Mouse (Mus musculus) forebrain, embryonic 15.5 days (tissue): ENCODE data around the gene Vps13c. TPM values are rescaled to one million over a fixed set of nuclear protein-coding genes. Genes with fewer than 3 reads are reported as not detected.

Source experiments
- ATAC-seq: fragments of 200-750 bp; cut with Nextera tagmentation; replicated peaks from 2 replicates; pipeline ENCODE4 v1.8.0; 2017; ENCODE audit warnings: mild to moderate bottlenecking, moderate TSS enrichment, moderate library complexity
- H3K27ac ChIP-seq: fragments of 300-500 bp; sonication (generic); replicated peaks from 2 replicates; pipeline ENCODE4 v1.5.1; 2015; ENCODE audit warnings: mild to moderate bottlenecking, inconsistent platforms
- H3K27me3 ChIP-seq: fragments of 300-500 bp; sonication (generic); 2 replicates; pipeline ENCODE4 v1.6.1; 2015; ENCODE audit warnings: inconsistent platforms
- H3K36me3 ChIP-seq: fragments of 300-500 bp; sonication (generic); 2 replicates; pipeline ENCODE4 v1.6.1; 2015; ENCODE audit warnings: mild to moderate bottlenecking, inconsistent platforms
- H3K4me1 ChIP-seq: fragments of 300-500 bp; sonication (generic); 2 replicates; pipeline ENCODE4 v1.6.1; 2015; ENCODE audit warnings: inconsistent platforms
- H3K4me2 ChIP-seq: fragments of 300-500 bp; sonication (generic); replicated peaks from 2 replicates; pipeline ENCODE4 v1.6.1; 2015; ENCODE audit warnings: mild to moderate bottlenecking, inconsistent platforms
- H3K4me3 ChIP-seq: fragments of 300-500 bp; sonication (generic); 2 replicates; pipeline ENCODE4 v1.5.1; 2015; ENCODE audit warnings: mild to moderate bottlenecking, inconsistent platforms
- H3K9ac ChIP-seq: fragments of 300-500 bp; sonication (generic); replicated peaks from 2 replicates; pipeline ENCODE4 v1.6.1; 2015; ENCODE audit warnings: mild to moderate bottlenecking, inconsistent platforms
- H3K9me3 ChIP-seq: fragments of 300-500 bp; sonication (generic); 2 replicates; pipeline ENCODE4 v1.6.1; 2016; ENCODE audit warnings: inconsistent platforms
- WGBS: fragments of 180-500 bp; shearing (Covaris S2); methylation state at CpG from one replicate; pipeline ENCODE4 v1.1.7; 2015; ENCODE audit warnings: mixed read lengths; 5-methylcytosine and 5-hydroxymethylcytosine counted together
- polyA plus RNA-seq: library from polyadenylated mRNA; unstranded; fragments of >200 nt; fragmentation: Nextera tagmentation; extraction: Ambion mirVana; gene quantifications from 2 replicates; pipeline ENCODE4 v1.2.1, GENCODE M21; 2015

The Vps13c gene
- polyA plus RNA-seq, 1 experiment from 2014 or later: 7.8 TPM

GRCm38 (mm10) chr9:67973451-67973850 is 133.3 kb downstream of the Vps13c start:
- peak; percentile 48; the same call in 1 of the 2 replicates for ATAC-seq

GRCm38 (mm10) chr9:67975491-67975890 is 135.3 kb downstream of the Vps13c start:
- H3K9ac ChIP-seq: no peak overlapping the region
- H3K4me1 ChIP-seq: no peaks in the 10 kb centered on the region
- H3K27me3 ChIP-seq: no peaks in the 10 kb centered on the region
- no peak overlapping the region for H3K4me2 ChIP-seq
- H3K36me3 ChIP-seq: peaks cover 8% of the 10 kb centered on the region
- H3K27ac ChIP-seq: no peak overlapping the region
- no peak for ATAC-seq
- H3K9me3 ChIP-seq: no peaks in the 10 kb centered on the region
- WGBS: 92% methylated on average over 9 of the region's 9 CpGs
- no peak overlapping the region for H3K4me3 ChIP-seq

More at GRCm38 (mm10) chr9:67973451-67973850, 133.3 kb downstream of the Vps13c start:
- Histone ChIP-seq H3K9ac (no peak overlapping the region), H3K9me3 (no peaks in the 10 kb centered on the region), H3K27ac (no peak overlapping the region), H3K4me3 (no peak overlapping the region), H3K4me1 (no peaks in the 10 kb centered on the region), H3K4me2 (no peak overlapping the region), H3K36me3 (peaks cover 8% of the 10 kb centered on the region), H3K27me3 (no peaks in the 10 kb centered on the region)
- 37% methylated on average over 6 of the region's 6 CpGs for WGBS

DNA sequence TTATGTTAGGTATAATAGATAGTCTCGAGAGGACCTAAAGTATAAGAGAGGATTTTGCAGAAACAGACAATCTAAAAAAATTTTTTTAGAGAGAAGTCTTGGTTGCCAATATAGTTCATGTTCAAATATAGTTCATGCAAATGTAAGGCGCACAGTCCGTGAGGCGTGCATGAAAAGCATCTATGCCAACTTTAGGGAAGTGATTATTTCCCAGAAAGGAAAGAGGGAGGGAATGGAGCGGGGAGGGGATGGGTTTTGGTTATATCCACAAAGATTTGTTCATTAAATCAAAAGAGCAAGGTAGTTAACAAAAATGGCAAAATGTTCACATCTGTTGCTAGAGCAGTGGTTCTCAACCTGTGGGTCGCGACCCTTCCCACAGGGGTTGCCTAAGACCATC is 166.4 kb downstream of the Vps13c start:
- Histone ChIP-seq H3K9ac (no peak overlapping the region), H3K4me1 (no peaks in the 10 kb centered on the region), H3K36me3 (no peaks in the 10 kb centered on the region), H3K4me3 (no peak overlapping the region), H3K27ac (no peak overlapping the region), H3K27me3 (no peaks in the 10 kb centered on the region), H3K4me2 (no peak overlapping the region), H3K9me3 (no peaks in the 10 kb centered on the region)
- no peak for ATAC-seq
- 92% methylated on average over 7 of the region's 7 CpGs for WGBS

DNA sequence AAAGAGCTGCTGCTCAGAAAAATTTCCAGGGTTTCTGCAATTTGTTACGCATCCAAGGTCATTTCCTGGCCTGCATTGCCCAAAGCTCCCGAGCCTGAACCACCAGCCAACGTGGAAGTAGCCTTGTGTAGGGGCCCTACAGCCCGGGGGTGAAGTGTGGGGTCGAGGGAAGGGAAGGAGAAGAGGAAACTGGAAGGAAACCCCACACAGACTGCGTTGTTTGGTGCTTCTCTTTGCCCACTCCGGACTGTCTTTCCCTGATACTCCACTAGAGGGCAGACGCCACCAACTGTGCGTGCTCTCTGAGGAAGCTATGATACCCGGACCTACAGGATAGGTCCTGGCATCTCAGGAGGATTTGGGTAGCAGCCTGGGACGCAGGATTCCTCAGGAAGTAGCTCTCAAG is 174.8 kb downstream of the Vps13c start:
- no peak overlapping the region for H3K27ac ChIP-seq
- no peak overlapping the region for H3K4me2 ChIP-seq
- no peak overlapping the region for H3K9ac ChIP-seq
- H3K9me3 ChIP-seq: no peaks in the 10 kb centered on the region
- H3K4me1 ChIP-seq: no peaks in the 10 kb centered on the region
- no peak overlapping the region for H3K4me3 ChIP-seq
- ATAC-seq: peak; percentile 57
- no peaks in the 10 kb centered on the region for H3K36me3 ChIP-seq
- H3K27me3 ChIP-seq: no peaks in the 10 kb centered on the region
- WGBS: 10% methylated on average over 11 of the region's 11 CpGs

GRCm38 (mm10) chr9:68016255-68016954 is 176.2 kb downstream of the Vps13c start:
- Histone ChIP-seq H3K36me3 (no peaks in the 10 kb centered on the region), H3K9me3 (no peaks in the 10 kb centered on the region), H3K27me3 (no peaks in the 10 kb centered on the region), H3K27ac (no peak overlapping the region), H3K4me3 (no peak overlapping the region), H3K9ac (no peak overlapping the region), H3K4me1 (no peaks in the 10 kb centered on the region), H3K4me2 (no peak overlapping the region)
- ATAC-seq: peak; percentile 82
- 53% methylated on average over 5 of the region's 5 CpGs for WGBS

DNA sequence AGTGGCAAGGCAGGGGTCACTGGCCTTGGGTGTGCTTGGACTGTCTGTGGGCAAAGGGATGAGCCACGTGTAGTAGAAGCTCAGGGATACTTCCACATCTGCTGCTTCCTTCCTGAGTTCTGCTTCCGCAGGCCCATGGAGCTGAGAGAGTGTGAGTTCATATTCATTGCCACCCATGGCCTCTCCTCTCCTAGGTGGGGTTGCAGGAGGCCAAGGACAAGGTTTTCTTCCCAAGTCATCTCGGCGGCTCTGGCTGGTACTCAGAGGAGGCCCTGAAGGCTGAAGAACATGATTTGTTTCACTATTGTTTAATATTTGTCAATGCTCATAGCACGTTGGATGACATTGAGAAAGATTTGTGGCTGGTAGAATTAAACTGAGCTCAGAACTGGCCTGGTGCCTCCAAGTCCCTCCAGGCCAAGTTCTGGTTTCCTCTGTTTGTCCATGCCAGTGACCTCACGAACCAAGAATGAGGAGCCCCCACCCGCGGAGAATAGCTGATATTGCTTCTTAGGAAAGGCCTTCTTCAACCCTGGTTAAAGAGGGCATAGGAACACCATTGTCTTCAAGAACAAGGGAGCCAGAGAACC is 180.7 kb downstream of the Vps13c start:
- Histone ChIP-seq H3K4me3 (no peak overlapping the region), H3K4me2 (no peak overlapping the region), H3K27ac (no peak overlapping the region), H3K36me3 (no peaks in the 10 kb centered on the region), H3K9me3 (no peaks in the 10 kb centered on the region), H3K9ac (no peak overlapping the region), H3K4me1 (no peaks in the 10 kb centered on the region), H3K27me3 (no peaks in the 10 kb centered on the region)
- ATAC-seq: no peak
- WGBS: 91% methylated on average over 8 of the region's 8 CpGs

DNA sequence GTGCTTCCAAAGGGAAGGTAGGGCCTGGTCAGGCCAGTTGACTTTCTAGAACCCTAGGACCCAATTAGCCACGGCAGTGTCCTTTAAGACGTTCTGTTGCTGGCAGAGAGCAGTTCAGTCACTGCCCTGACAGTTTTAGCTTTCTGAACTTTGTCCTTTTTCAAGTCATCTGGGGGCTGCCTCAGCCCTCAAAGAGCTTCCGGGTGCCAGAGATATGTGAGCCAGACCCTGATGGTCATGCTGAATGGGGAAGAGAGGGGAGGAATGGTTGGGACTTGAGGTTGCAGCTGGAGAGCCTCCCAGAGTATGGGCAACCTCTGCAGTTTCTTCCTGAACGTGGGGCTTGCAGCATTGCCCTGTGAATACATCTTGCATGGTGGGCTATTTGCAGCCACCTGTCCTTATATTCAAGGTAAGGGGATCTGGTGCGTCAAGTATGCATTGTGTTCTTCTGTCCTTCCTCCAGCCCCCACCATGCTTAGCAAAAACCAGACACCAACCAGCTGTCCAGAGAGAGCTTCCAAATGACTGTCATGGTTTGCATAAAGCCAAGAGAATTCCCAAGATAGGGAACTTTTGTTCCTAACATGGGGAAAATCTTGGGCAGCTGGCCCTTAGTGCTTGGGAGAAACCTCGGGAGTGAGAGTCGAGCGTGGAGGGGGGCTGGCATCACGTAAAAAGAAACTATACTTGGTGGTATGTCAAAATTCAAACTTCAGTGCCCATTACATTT is 182.3 kb downstream of the Vps13c start:
- 91% methylated on average over 9 of the region's 9 CpGs for WGBS
- ATAC-seq: no peak

DNA sequence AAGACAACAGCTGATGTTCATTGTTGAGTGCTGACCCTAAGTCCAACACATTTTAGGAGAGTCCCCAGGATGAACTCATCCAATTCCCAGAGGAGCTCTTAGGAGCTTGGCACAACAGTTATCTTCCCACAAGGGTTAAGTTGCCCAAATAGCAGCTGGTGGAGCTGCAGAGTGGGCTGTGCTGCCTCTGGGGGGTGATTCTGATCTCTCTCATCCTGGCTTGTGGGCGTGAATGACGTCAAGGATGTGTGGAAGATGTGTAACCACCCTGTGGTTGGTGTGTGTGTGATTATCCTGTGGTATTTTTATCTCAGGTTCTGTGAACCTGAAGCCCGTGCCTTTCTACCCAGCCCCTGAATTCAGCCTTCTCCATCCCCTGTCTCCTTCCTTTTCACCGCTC is 188.4 kb downstream of the Vps13c start:
- no peak for ATAC-seq
- WGBS: 86% methylated on average over 4 of the region's 4 CpGs
- H3K9me3 ChIP-seq: no peaks in the 10 kb centered on the region
- H3K27me3 ChIP-seq: no peaks in the 10 kb centered on the region
- no peak overlapping the region for H3K27ac ChIP-seq
- H3K4me2 ChIP-seq: no peak overlapping the region
- H3K4me1 ChIP-seq: no peaks in the 10 kb centered on the region
- H3K9ac ChIP-seq: no peak overlapping the region
- no peaks in the 10 kb centered on the region for H3K36me3 ChIP-seq
- no peak overlapping the region for H3K4me3 ChIP-seq

More for the DNA sequence above, 182.3 kb downstream of the Vps13c start:
- Histone ChIP-seq H3K9ac (no peak overlapping the region), H3K27me3 (no peaks in the 10 kb centered on the region), H3K27ac (no peak overlapping the region), H3K4me2 (no peak overlapping the region), H3K9me3 (no peaks in the 10 kb centered on the region), H3K4me1 (no peaks in the 10 kb centered on the region), H3K4me3 (no peak overlapping the region), H3K36me3 (no peaks in the 10 kb centered on the region)

DNA sequence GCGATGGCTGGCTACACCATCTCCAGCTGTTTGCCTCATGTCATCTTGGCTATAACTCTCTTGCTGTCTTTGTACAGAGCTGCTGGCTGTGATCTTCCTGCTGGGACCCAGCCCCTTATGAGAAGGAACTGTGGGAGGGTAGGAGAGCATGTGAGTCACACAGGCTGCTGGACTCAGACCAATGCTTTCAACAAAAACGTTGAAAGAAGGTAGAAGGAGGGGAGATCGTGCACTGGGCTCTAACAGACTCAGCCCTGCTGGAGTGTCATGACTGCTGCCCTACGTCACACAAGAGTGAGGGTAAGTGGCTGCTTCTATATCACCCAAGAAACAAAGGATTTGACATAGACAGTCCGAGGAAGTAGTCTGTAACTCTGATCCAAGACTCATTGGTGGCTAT is 193.6 kb downstream of the Vps13c start:
- 74% methylated on average over 5 of the region's 5 CpGs for WGBS
- no peak for ATAC-seq

More for the DNA sequence above, 193.6 kb downstream of the Vps13c start:
- no peaks in the 10 kb centered on the region for H3K9me3 ChIP-seq
- H3K36me3 ChIP-seq: no peaks in the 10 kb centered on the region
- H3K9ac ChIP-seq: no peak overlapping the region
- no peak overlapping the region for H3K4me3 ChIP-seq
- H3K27ac ChIP-seq: no peak overlapping the region
- no peaks in the 10 kb centered on the region for H3K27me3 ChIP-seq
- no peak overlapping the region for H3K4me2 ChIP-seq
- H3K4me1 ChIP-seq: no peaks in the 10 kb centered on the region

Other genes starting within 250 kb of the Vps13c start
- 0.22 and 0.24 TPM in 2 replicates for gene C2cd4b, start 81.0 kb upstream of the Vps13c start, polyA plus RNA-seq
- 0.11 and 0.18 TPM in 2 replicates for gene C2cd4a, start 8.1 kb upstream of the Vps13c start, polyA plus RNA-seq